Mouse (Mus musculus) activated CD4-positive, CD25-positive, alpha-beta regulatory T cell, adult 9 weeks (primary cell): Measurements from ENCODE around the gene Sla2. TPM values are rescaled to one million over a fixed set of nuclear protein-coding genes. Genes with fewer than 3 reads are reported as not detected.

Experiments used
- polyA plus RNA-seq: library from polyadenylated mRNA; unstranded; fragments of 100-300 nt; shearing (Covaris generic); gene quantifications from one replicate; pipeline ENCODE4 v1.2.1, GENCODE M21; 2017

The Sla2 gene
- 84.9 TPM for polyA plus RNA-seq

DNA sequence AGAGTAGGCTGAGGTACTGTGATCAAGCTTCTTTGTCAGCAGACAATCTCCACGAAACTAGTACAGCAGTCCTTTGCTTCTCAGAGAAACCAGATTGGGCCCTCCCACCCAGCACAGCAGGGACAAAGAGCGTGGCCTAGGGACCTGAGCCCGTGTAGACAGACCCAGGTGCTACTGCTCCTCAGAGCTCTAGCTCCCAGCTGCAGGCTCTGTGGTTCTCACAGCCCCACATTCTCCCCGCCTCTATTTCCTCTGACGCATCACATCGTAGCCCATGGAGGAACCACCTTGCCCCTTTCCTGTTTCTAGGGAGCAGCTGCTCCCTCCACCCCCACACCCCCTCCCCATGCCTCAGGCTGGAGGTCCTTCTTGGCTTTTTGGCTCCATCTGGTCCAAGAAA lies at the start of gene Sla2:
Gene Sla2, minus strand, starts transcription at position 176 of the 400 bp plus-strand sequence.

GRCm38 (mm10) chr2:156862772-156863486 lies 24.1 kb downstream of the Sla2 start, which contains the start of gene Rab5if:
Gene Rab5if, plus strand, starts transcription at chr2:156863128.

DNA sequence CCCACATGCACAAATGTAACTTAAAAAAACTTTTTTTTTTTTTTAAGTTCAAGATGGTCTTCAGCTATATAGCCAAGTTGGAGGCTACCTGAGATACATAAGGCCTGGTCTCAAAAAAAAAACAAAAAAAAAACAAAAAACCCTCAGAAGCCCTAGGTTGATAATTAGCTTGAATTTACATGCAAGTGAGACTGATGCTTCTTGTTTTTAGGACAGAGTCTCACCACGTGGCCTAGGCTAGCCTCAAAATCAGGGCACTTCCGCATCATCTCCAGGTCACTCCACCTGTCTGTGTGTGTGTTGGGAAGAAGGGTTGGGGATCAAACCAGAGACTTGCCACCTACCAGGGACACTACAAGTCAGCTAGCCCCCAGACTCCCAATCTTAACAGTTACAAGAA lies 29.2 kb downstream of the Sla2 start, which contains the start of gene 4930518I15Rik:
Gene 4930518I15Rik, minus strand, starts transcription at position 112 of the 400 bp plus-strand sequence.

GRCm38 (mm10) chr2:156839319-156840191 lies 47.4 kb downstream of the Sla2 start, which contains the start of gene Tgif2:
Gene Tgif2, plus strand, starts transcription at chr2:156840007.

Other genes starting within 250 kb of the Sla2 start
- not detected for gene Myl9, start 111.8 kb downstream of the Sla2 start, polyA plus RNA-seq
- 21.1 TPM for gene Tgif2, start 47.2 kb downstream of the Sla2 start, polyA plus RNA-seq
- 8.3 TPM for gene 4930518I15Rik, start 29.2 kb downstream of the Sla2 start, polyA plus RNA-seq
- gene Rab5if, start 24.1 kb downstream of the Sla2 start, polyA plus RNA-seq, result 10.0 TPM
- 157 TPM for gene Ndrg3, start 104.9 kb upstream of the Sla2 start, polyA plus RNA-seq
- gene Dsn1, start 120.0 kb upstream of the Sla2 start, polyA plus RNA-seq, result 18.6 TPM
- gene Soga1, start 192.1 kb upstream of the Sla2 start, polyA plus RNA-seq, result not detected
- gene Tldc2, start 199.9 kb upstream of the Sla2 start, polyA plus RNA-seq, result not detected
- 849 TPM for gene Samhd1, start 248.1 kb upstream of the Sla2 start, polyA plus RNA-seq